Mouse (Mus musculus) forebrain, embryonic 10.5 days (tissue): ENCODE results near the gene Aqp3. TPM values are rescaled to one million over a fixed set of nuclear protein-coding genes. Genes with fewer than 3 reads are reported as not detected.

Experiments
- DNase-seq: peaks from one replicate; pipeline ENCODE4 v3.0.0-alpha.2; 2017; ENCODE audit warnings: low spot score; ENCODE audit errors: extremely low spot score
- H3K27ac ChIP-seq: fragments of 300-500 bp; sonication (generic); 2 replicates; pipeline ENCODE4 v1.5.1; 2016; ENCODE audit warnings: mild to moderate bottlenecking
- H3K27me3 ChIP-seq: fragments of 300-500 bp; sonication (generic); 2 replicates; pipeline ENCODE4 v1.6.1; 2016; ENCODE audit warnings: mild to moderate bottlenecking; ENCODE audit not compliant: poor library complexity, severe bottlenecking
- H3K36me3 ChIP-seq: fragments of 300-500 bp; sonication (generic); replicated peaks from 2 replicates; pipeline ENCODE4 v1.6.1; 2016; ENCODE audit warnings: mild to moderate bottlenecking, moderate library complexity
- H3K4me1 ChIP-seq: fragments of 300-500 bp; sonication (generic); 2 replicates; pipeline ENCODE4 v1.6.1; 2016
- H3K4me3 ChIP-seq: fragments of 300-500 bp; sonication (generic); 2 replicates; pipeline ENCODE4 v1.5.1; 2016; ENCODE audit warnings: mild to moderate bottlenecking, moderate library complexity
- H3K9me3 ChIP-seq: fragments of 300-500 bp; sonication (generic); 2 replicates; pipeline ENCODE4 v1.6.1; 2016; ENCODE audit warnings: mild to moderate bottlenecking, moderate library complexity
- WGBS: fragments of 180-500 bp; shearing (Covaris S2); methylation state at CpG from one replicate; pipeline ENCODE4 v1.1.7; 2016; 5-methylcytosine and 5-hydroxymethylcytosine counted together
- polyA plus RNA-seq: library from polyadenylated mRNA; unstranded; fragments of >200 nt; fragmentation: Nextera tagmentation; extraction: Ambion mirVana; gene quantifications from 2 replicates; pipeline ENCODE4 v1.2.1, GENCODE M21; 2016

Aqp3 gene
- polyA plus RNA-seq, 1 experiment from 2014 or later, result 4.9 TPM

GRCm38 (mm10) chr4:41050726-41051675 lies 47.0 kb downstream of the Aqp3 start:
- no peaks in the 10 kb centered on the region for H3K27me3 ChIP-seq
- H3K4me1 ChIP-seq, result peaks cover 20% of the 10 kb centered on the region
- peak; percentile 77 for DNase-seq
- H3K27ac ChIP-seq, result peak overlapping the region; percentile 73
- no peaks in the 10 kb centered on the region for H3K36me3 ChIP-seq
- H3K4me3 ChIP-seq, result peak overlapping the region; percentile 37
- WGBS, result 36% methylated on average over 16 of the region's 16 CpGs
- no peaks in the 10 kb centered on the region for H3K9me3 ChIP-seq

- Histone ChIP-seq H3K4me3 (no peak overlapping the region), H3K27me3 (no peaks in the 10 kb centered on the region), H3K4me1 (peaks cover 17% of the 10 kb centered on the region), H3K36me3 (no peaks in the 10 kb centered on the region), H3K27ac (no peak overlapping the region), H3K9me3 (no peaks in the 10 kb centered on the region)
- WGBS, result 78% methylated on average over 2 of the region's 2 CpGs
- no peak for DNase-seq
Observed at GRCm38 (mm10) chr4:41048926-41049325, 49.1 kb downstream of the Aqp3 start.

- no peaks in the 10 kb centered on the region for H3K9me3 ChIP-seq
- no peak within 1 kb of the TSS for H3K4me3 ChIP-seq
- H3K27ac ChIP-seq, result no peak within 1 kb of the TSS
- WGBS, result 45% methylated on average over 9 of the region's 9 CpGs
- H3K4me1 ChIP-seq, result peaks cover 12% of the 10 kb centered on the region
- no peaks in the 10 kb centered on the region for H3K36me3 ChIP-seq
- DNase-seq, result no peak
- no peaks in the 10 kb centered on the region for H3K27me3 ChIP-seq
Observed at GRCm38 (mm10) chr4:41047524-41048271, 50.3 kb downstream of the Aqp3 start, which contains the start of gene Aqp7. Gene Aqp7, minus strand, starts transcription at chr4:41048139.

- WGBS, result 87% methylated on average over 13 of the region's 13 CpGs
- Histone ChIP-seq H3K27me3 (no peaks in the 10 kb centered on the region), H3K4me1 (peaks cover 12% of the 10 kb centered on the region), H3K4me3 (no peak overlapping the region), H3K36me3 (no peaks in the 10 kb centered on the region), H3K9me3 (no peaks in the 10 kb centered on the region), H3K27ac (no peak overlapping the region)
- no peak for DNase-seq
Observed at GRCm38 (mm10) chr4:41046254-41046795, 51.7 kb downstream of the Aqp3 start.

GRCm38 (mm10) chr4:41045288-41045687 lies 52.7 kb downstream of the Aqp3 start:
- H3K4me1 ChIP-seq, result peaks cover 8% of the 10 kb centered on the region
- no peaks in the 10 kb centered on the region for H3K9me3 ChIP-seq
- DNase-seq, result no peak
- H3K27ac ChIP-seq, result no peak overlapping the region
- H3K36me3 ChIP-seq, result no peaks in the 10 kb centered on the region
- H3K27me3 ChIP-seq, result no peaks in the 10 kb centered on the region
- no peak overlapping the region for H3K4me3 ChIP-seq
- 93% methylated on average over 3 of the region's 3 CpGs for WGBS

GRCm38 (mm10) chr4:41043961-41044360 lies 54.0 kb downstream of the Aqp3 start:
- no peak overlapping the region for H3K4me3 ChIP-seq

GRCm38 (mm10) chr4:41042880-41043279 lies 55.1 kb downstream of the Aqp3 start:
- Histone ChIP-seq H3K4me3 (no peak overlapping the region), H3K36me3 (no peaks in the 10 kb centered on the region), H3K27ac (no peak overlapping the region), H3K4me1 (peaks cover 6% of the 10 kb centered on the region), H3K27me3 (no peaks in the 10 kb centered on the region), H3K9me3 (no peaks in the 10 kb centered on the region)
- 89% methylated on average over 12 of the region's 12 CpGs for WGBS
- DNase-seq, result no peak

More at GRCm38 (mm10) chr4:41043961-41044360, 54.0 kb downstream of the Aqp3 start:
- DNase-seq, result no peak
- peaks cover 8% of the 10 kb centered on the region for H3K4me1 ChIP-seq
- H3K27me3 ChIP-seq, result no peaks in the 10 kb centered on the region
- H3K36me3 ChIP-seq, result no peaks in the 10 kb centered on the region
- no peak overlapping the region for H3K27ac ChIP-seq
- no peaks in the 10 kb centered on the region for H3K9me3 ChIP-seq
- WGBS, result 81% methylated on average over 5 of the region's 5 CpGs

Other genes with a start within 250 kb of the Aqp3 start
- 20.1 TPM in 2 replicates for gene B4galt1, start 244.2 kb downstream of the Aqp3 start, polyA plus RNA-seq
- gene Spink4, start 178.1 kb downstream of the Aqp3 start, polyA plus RNA-seq, result not detected in 2 replicates
- gene Bag1, start 149.9 kb downstream of the Aqp3 start, polyA plus RNA-seq, result 185 and 188 TPM in 2 replicates
- gene Chmp5, start 149.8 kb downstream of the Aqp3 start, polyA plus RNA-seq, result 88.3 and 89.5 TPM in 2 replicates
- 102 and 104 TPM in 2 replicates for gene Nfx1, start 127.3 kb downstream of the Aqp3 start, polyA plus RNA-seq
- 0.06 and 0.07 TPM in 2 replicates for gene Aqp7, start 50.0 kb downstream of the Aqp3 start, polyA plus RNA-seq
- gene Nol6, start 26.3 kb upstream of the Aqp3 start, polyA plus RNA-seq, result 34.3 and 36.9 TPM in 2 replicates
- 74.6 and 82.1 TPM in 2 replicates for gene Ube2r2, start 37.6 kb upstream of the Aqp3 start, polyA plus RNA-seq
- gene Ubap2, start 177.0 kb upstream of the Aqp3 start, polyA plus RNA-seq, result 88.4 and 88.9 TPM in 2 replicates
- 60.7 and 62.5 TPM in 2 replicates for gene Dcaf12, start 216.7 kb upstream of the Aqp3 start, polyA plus RNA-seq